Comparison of ENCODE assay signal across 8 mouse cellular contexts in the genomic region with DNA sequence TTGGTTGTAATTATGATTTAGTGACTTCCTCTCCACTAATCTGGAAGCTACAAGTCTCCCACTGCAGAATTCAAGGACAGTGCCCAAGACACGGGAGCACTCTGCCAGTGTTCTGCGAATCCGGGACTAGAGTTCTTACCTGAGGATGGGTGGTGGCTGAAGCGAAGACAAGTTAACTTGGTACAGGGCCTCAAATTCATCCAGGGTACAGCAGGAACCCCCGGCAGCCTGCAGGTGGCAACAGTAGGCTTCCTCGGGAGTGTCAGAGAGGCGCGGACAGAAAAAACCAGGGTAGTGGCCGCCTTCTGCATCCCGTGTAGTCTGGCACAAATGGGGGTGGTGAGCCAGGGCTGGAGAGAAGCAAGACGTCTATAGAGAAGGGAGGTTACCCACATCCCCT. TPM values are rescaled to one million over a fixed set of nuclear protein-coding genes. Genes with fewer than 3 reads are reported as not detected.
DNase-seq lines count a peak whose midpoint lies in the region; ATAC-seq and TF ChIP-seq lines count a peak whose summit lies in the region.

Unc45a (minus strand) TSS at position 213 of the 400 bp plus-strand sequence.

- peak within 1 kb of the TSS; percentile 85 for H3K4me2 ChIP-seq in forebrain, embryonic 14.5 days (ENCODE audit: low read length)
- H3K4me2 ChIP-seq in liver, embryonic 16.5 days (ENCODE audit: low read depth, low read length) = peak within 1 kb of the TSS; percentile 74
- peak within 1 kb of the TSS; percentile 86 for H3K4me2 ChIP-seq in neural tube, embryonic 12.5 days (replicated peaks)

- peaks cover 0 to 12% of the 10 kb centered on the region in 2 experiments; a peak in 2 of 4 replicates for H3K36me3 ChIP-seq in MEL (ENCODE audit: control insufficient read depth in 1 of 2, insufficient read depth in 2 of 2, low read length in 2 of 2)
- peaks cover 21% of the 10 kb centered on the region for H3K36me3 ChIP-seq in forebrain, embryonic 14.5 days (ENCODE audit: control insufficient read depth, insufficient read depth, low read length)
- peaks cover 3% of the 10 kb centered on the region for H3K36me3 ChIP-seq in liver, embryonic 16.5 days (ENCODE audit: control insufficient read depth, insufficient read depth)
- H3K36me3 ChIP-seq in neural tube, embryonic 12.5 days = peaks cover 24% of the 10 kb centered on the region

- peak within 1 kb of the TSS; percentile 70 to 77 for H3K4me3 ChIP-seq in MEL (ENCODE audit: control insufficient read depth in 1 of 2, insufficient read depth in 1 of 2, low read depth in 2 of 2, low read length in 2 of 2)
- H3K4me3 ChIP-seq in forebrain, embryonic 14.5 days (ENCODE audit: low read depth, low read length) = peak within 1 kb of the TSS; percentile 54
- H3K4me3 ChIP-seq in liver, embryonic 16.5 days (ENCODE audit: low read depth, low read length) = peak within 1 kb of the TSS; percentile 74
- H3K4me3 ChIP-seq in neural tube, embryonic 12.5 days = peak within 1 kb of the TSS; percentile 64

- H3K4me1 ChIP-seq in MEL (ENCODE audit: control insufficient read depth in 1 of 2, insufficient read depth in 2 of 2, low read length in 2 of 2) = peaks cover 0 to 31% of the 10 kb centered on the region in 2 experiments; a peak in 3 of 4 replicates
- peaks cover 29% of the 10 kb centered on the region for H3K4me1 ChIP-seq in forebrain, embryonic 14.5 days (ENCODE audit: control insufficient read depth, insufficient read depth, low read length)
- H3K4me1 ChIP-seq in liver, embryonic 16.5 days (ENCODE audit: control insufficient read depth, low read depth, low read length) = peaks cover 28% of the 10 kb centered on the region
- H3K4me1 ChIP-seq in neural tube, embryonic 12.5 days = peaks cover 45% of the 10 kb centered on the region

- no peaks in the 10 kb centered on the region for H3K27me3 ChIP-seq in MEL (ENCODE audit: control insufficient read depth in 1 of 2, insufficient read depth in 2 of 2, low read length in 2 of 2)
- no peaks in the 10 kb centered on the region for H3K27me3 ChIP-seq in forebrain, embryonic 14.5 days (replicated peaks; ENCODE audit: control insufficient read depth, insufficient read depth, low read length)
- H3K27me3 ChIP-seq in liver, embryonic 16.5 days (ENCODE audit: control insufficient read depth, insufficient read depth, low read depth, low read length) = no peaks in the 10 kb centered on the region
- no peaks in the 10 kb centered on the region for H3K27me3 ChIP-seq in neural tube, embryonic 12.5 days (replicated peaks)

- 1% methylated on average over 11 of the region's 11 CpGs for WGBS in forebrain, embryonic 14.5 days
- 2% methylated on average over 11 of the region's 11 CpGs for WGBS in liver, embryonic 16.5 days (ENCODE audit: insufficient replicate concordance)
- 2% methylated on average over 11 of the region's 11 CpGs for WGBS in neural tube, embryonic 12.5 days

- TF ChIP-seq CTCF in MEL (IDR thresholded peaks at IDR 0.05 in 2 of 3, conservative IDR thresholded peaks at IDR 0.05 in 1 of 3; ENCODE audit: control insufficient read depth in 1 of 3, insufficient read depth in 1 of 3, low read depth in 2 of 3, low read length in 3 of 3, poor library complexity in 1 of 3, severe bottlenecking in 1 of 3) = peak; percentile 50 to 84 (median 79)

- peak; percentile 42 for ATAC-seq in forebrain, embryonic 14.5 days
- ATAC-seq in liver, embryonic 16.5 days (ENCODE audit: low read depth) = peak; percentile 56
- peak; percentile 59 for ATAC-seq in neural tube, embryonic 12.5 days (ENCODE audit: low FRiP score, low read depth)

- peak; percentile 88 for DNase-seq in MEL (ENCODE audit: low read depth, low spot score)
- DNase-seq in cerebellum, adult 11 months = peak; percentile 67
- peak; percentile 78 for DNase-seq in forebrain, embryonic 14.5 days (ENCODE audit: low spot score)
- DNase-seq in heart, postnatal 10 days = peak; percentile 81 to 83
- peak; percentile 79 to 81 for DNase-seq in kidney, postnatal 36 days
- peak; percentile 79 for DNase-seq in testis, postnatal 10 days (ENCODE audit: low spot score)

- H3K9ac ChIP-seq in MEL (ENCODE audit: control insufficient read depth, low read depth, low read length, poor library complexity, severe bottlenecking) = peak within 1 kb of the TSS; percentile 69
- peak within 1 kb of the TSS; percentile 75 for H3K9ac ChIP-seq in forebrain, embryonic 14.5 days (ENCODE audit: low read length)
- H3K9ac ChIP-seq in liver, embryonic 16.5 days (ENCODE audit: low read depth, low read length) = peak within 1 kb of the TSS; percentile 76
- H3K9ac ChIP-seq in neural tube, embryonic 12.5 days = peak within 1 kb of the TSS; percentile 78

- H3K9me3 ChIP-seq in MEL (replicated peaks; ENCODE audit: insufficient read depth, low read length) = no peaks in the 10 kb centered on the region
- no peaks in the 10 kb centered on the region for H3K9me3 ChIP-seq in forebrain, embryonic 14.5 days (replicated peaks; ENCODE audit: control insufficient read depth, low read length)
- no peaks in the 10 kb centered on the region for H3K9me3 ChIP-seq in liver, embryonic 16.5 days (replicated peaks; ENCODE audit: control insufficient read depth, low read length)
- H3K9me3 ChIP-seq in neural tube, embryonic 12.5 days = no peaks in the 10 kb centered on the region

- peak within 1 kb of the TSS; percentile 38 for H3K27ac ChIP-seq in MEL (ENCODE audit: control insufficient read depth, low read depth, low read length)
- peak within 1 kb of the TSS; percentile 86 for H3K27ac ChIP-seq in forebrain, embryonic 14.5 days (ENCODE audit: low read depth, low read length)
- peak within 1 kb of the TSS; percentile 80 for H3K27ac ChIP-seq in liver, embryonic 16.5 days (ENCODE audit: low read length)
- peak within 1 kb of the TSS; percentile 72 for H3K27ac ChIP-seq in neural tube, embryonic 12.5 days

- peaks cover 11% of the 10 kb centered on the region for H3K79me2 ChIP-seq in MEL (ENCODE audit: control insufficient read depth, insufficient read depth, low read length, poor library complexity)

- no peak for TF ChIP-seq EP300 in MEL (IDR thresholded peaks at IDR 0.05; ENCODE audit: low read depth in 1 of 2, low read length in 2 of 2)

- TF ChIP-seq POLR2A in MEL (IDR thresholded peaks at IDR 0.05; ENCODE audit: control insufficient read depth in 1 of 2, insufficient read depth in 1 of 2, low read depth in 1 of 2, low read length in 2 of 2, poor library complexity in 1 of 2) = no peak

- intact Hi-C loops in heart, postnatal 10 days (cut with DNase I) = loop anchor here (1.0 to 2.0 kb wide), 2 partner anchors 30 to 246 kb away; no protein-coding TSS in a partner anchor

- peak; percentile 65 for TF ChIP-seq RAD21 in MEL (IDR thresholded peaks at IDR 0.05; ENCODE audit: low read depth, low read length)

TF ChIP-seq in MEL, 35 proteins besides CTCF, POLR2A, EP300 and RAD21:
- TF ChIP-seq SMC3 (IDR thresholded peaks at IDR 0.05; ENCODE audit: low read depth, low read length) = peak; percentile 78
- TF ChIP-seq MAZ (IDR thresholded peaks at IDR 0.05; ENCODE audit: low read depth, low read length) = no peak
- no peak for TF ChIP-seq TAL1 (IDR thresholded peaks at IDR 0.05; ENCODE audit: low read length)
- peak; percentile 36; the same call in 1 of the 2 replicates for TF ChIP-seq ZNF384 (IDR thresholded peaks at IDR 0.05; ENCODE audit: low read depth, low read length)
- peak; percentile 48; the same call in 1 of the 2 replicates for TF ChIP-seq ZC3H11A (IDR thresholded peaks at IDR 0.05; ENCODE audit: low read depth, low read length)
TF ChIP-seq in MEL: peak in this region for 3.

RNA-seq across cellular contexts. Expression of gene Unc45a, which starts in this region (rescaled TPM):
- 20.3 and 28.2 TPM in 2 replicates for total RNA-seq in MEL (2012; rRNA removed)
- polyA plus RNA-seq in MEL (2012; ENCODE audit: insufficient read depth in 1 of 2, insufficient read length in 2 of 2, low read depth in 1 of 2, low replicate concordance in 2 of 2, missing spikeins in 1 of 2) = 10 to 100 TPM in 1 of 2 experiments, not detected in 1; 26.1 TPM
- 29.6 and 36.4 TPM in 2 replicates for polyA plus RNA-seq in forebrain, embryonic 14.5 days (2014; fragmentation: Nextera tagmentation; extraction: Ambion mirVana)
- 10 to 100 TPM; 17.9 to 18.9 TPM for total RNA-seq in heart, postnatal 10 days (2021)
- 9.0 and 9.3 TPM in 2 replicates for polyA plus RNA-seq in liver, embryonic 16.5 days (2015; fragmentation: Nextera tagmentation; extraction: Ambion mirVana)
- 55.8 and 59.9 TPM in 2 replicates for polyA plus RNA-seq in neural tube, embryonic 12.5 days (2016; fragmentation: Nextera tagmentation; extraction: Ambion mirVana)

Comparison
In these comparisons a context has a peak if more than half of its experiments do, and no peak if none do; other contexts are left out.
1. Peak in every context shown above with its lines: DNase-seq, ATAC-seq, H3K4me3 ChIP-seq and H3K27ac ChIP-seq.